Mouse (Mus musculus): ENCODE measurements at regions not wholly inside any gene's neighbourhood (a gene's known extent, or its start where the extent isn't known, plus 50 kb on each side); places are given as distances from the start of the nearest gene placed in this dataset.

DNA sequence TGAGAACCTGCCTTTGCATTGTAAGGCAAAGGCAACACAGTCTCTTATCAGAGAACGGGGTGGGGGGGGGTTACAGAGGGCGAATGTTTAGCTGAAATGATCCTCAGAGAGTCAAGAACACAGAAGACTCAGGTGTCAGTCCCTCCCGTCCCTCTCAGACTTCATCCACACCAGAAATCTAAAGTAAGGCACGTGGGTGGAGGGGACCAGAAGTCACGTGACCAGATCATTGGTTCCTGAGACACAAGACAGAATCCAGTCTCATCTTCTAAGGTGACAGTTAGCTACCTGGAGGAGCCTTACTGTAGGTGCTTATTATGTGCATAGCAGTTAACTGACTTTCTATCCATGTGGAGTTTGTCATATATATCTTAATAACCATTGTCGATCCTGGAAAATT, 1302.0 kb downstream of the Synb start:
- Histone ChIP-seq H3K4me1 (replicated peaks; ENCODE audit: control insufficient read depth, insufficient read depth, low read length) (no peaks in the 10 kb centered on the region), H3K27ac (ENCODE audit: control insufficient read depth, insufficient read depth, low read length) (no peak overlapping the region), H3K27me3 (ENCODE audit: control insufficient read depth, insufficient read depth, low read length) (no peaks in the 10 kb centered on the region), H3K4me3 (ENCODE audit: control insufficient read depth, insufficient read depth, low read length) (no peak overlapping the region), H3K36me3 (ENCODE audit: control insufficient read depth, insufficient read depth, low read length) (no peaks in the 10 kb centered on the region)
- whole genome bisulfite sequencing = 69% methylated on average over 6 of the region's 6 CpGs
- no peak for DNase-seq
- TF ChIP-seq POLR2A (IDR thresholded peaks at IDR 0.05; ENCODE audit: control insufficient read depth, extremely low read depth, insufficient read depth, low read length, poor library complexity) (no peak), CTCF (IDR thresholded peaks at IDR 0.05; ENCODE audit: borderline replicate concordance, control insufficient read depth, extremely low read depth, insufficient read depth, low read length, poor library complexity) (no peak)

DNA sequence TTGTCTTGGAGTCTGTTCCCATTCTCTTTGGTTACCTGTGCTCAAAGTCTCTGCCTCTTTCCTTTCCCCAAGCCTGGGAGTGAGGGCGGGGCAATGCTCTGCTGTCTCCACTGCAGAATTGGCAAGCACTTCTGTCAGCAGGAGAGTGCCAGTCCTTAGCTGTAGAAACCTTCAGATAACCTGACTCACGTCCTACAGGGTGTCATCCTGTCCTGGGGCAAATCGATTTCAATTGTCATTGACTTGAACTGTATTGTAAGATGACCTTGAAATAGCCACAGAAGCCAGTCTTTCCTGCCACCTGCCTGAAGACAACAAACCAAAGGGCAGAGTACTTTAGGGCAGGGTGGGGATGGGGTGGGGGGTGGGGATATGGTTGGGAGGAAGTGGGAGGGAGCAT, 1303.8 kb downstream of the Synb start:
- H3K4me1 ChIP-seq (replicated peaks; ENCODE audit: control insufficient read depth, insufficient read depth, low read length) = no peaks in the 10 kb centered on the region
- H3K27me3 ChIP-seq (ENCODE audit: control insufficient read depth, insufficient read depth, low read length) = no peaks in the 10 kb centered on the region
- H3K36me3 ChIP-seq (ENCODE audit: control insufficient read depth, insufficient read depth, low read length) = no peaks in the 10 kb centered on the region
- TF ChIP-seq CTCF (IDR thresholded peaks at IDR 0.05; ENCODE audit: borderline replicate concordance, control insufficient read depth, extremely low read depth, insufficient read depth, low read length, poor library complexity) (no peak), POLR2A (IDR thresholded peaks at IDR 0.05; ENCODE audit: control insufficient read depth, extremely low read depth, insufficient read depth, low read length, poor library complexity) (no peak)
- no peak for DNase-seq
- no peak overlapping the region for H3K27ac ChIP-seq (ENCODE audit: control insufficient read depth, insufficient read depth, low read length)
- no peak overlapping the region for H3K4me3 ChIP-seq (ENCODE audit: control insufficient read depth, insufficient read depth, low read length)
- WGBS = 68% methylated on average over 3 of the region's 3 CpGs

Measured in thymus, adult 2 months (tissue).